Mouse (Mus musculus) heart, postnatal 0 days (tissue): ENCODE results near the gene Wnt7a. TPM values are rescaled to one million over a fixed set of nuclear protein-coding genes. Genes with fewer than 3 reads are reported as not detected.
A peak's percentile ranks its signal among the peaks of the same experiment; 100 is the strongest.

Experiments used
- ATAC-seq: fragments of 200-750 bp; cut with Nextera tagmentation; 2 replicates; pipeline ENCODE4 v1.8.0; 2017; ENCODE audit warnings: low read depth, moderate number of reproducible peaks, moderate library complexity; ENCODE audit not compliant: insufficient read depth
- DNase-seq: peaks from one replicate; pipeline ENCODE4 v3.0.0-alpha.2; 2016; ENCODE audit warnings: low spot score
- H3K27ac ChIP-seq: fragments of 300-500 bp; sonication (generic); 2 replicates; pipeline ENCODE4 v1.5.1; 2014; ENCODE audit warnings: low read depth, mild to moderate bottlenecking
- H3K27me3 ChIP-seq: fragments of 300-500 bp; sonication (generic); 2 replicates; pipeline ENCODE4 v1.6.1; 2014; ENCODE audit warnings: low read length, mixed read lengths; ENCODE audit not compliant: control insufficient read depth, insufficient read depth
- H3K36me3 ChIP-seq: fragments of 300-500 bp; sonication (generic); replicated peaks from 2 replicates; pipeline ENCODE4 v1.6.1; 2014; ENCODE audit warnings: low read length, mixed read lengths; ENCODE audit not compliant: control insufficient read depth, insufficient read depth
- H3K4me1 ChIP-seq: fragments of 300-500 bp; sonication (generic); 2 replicates; pipeline ENCODE4 v1.6.1; 2014; ENCODE audit warnings: antibody characterized with exemption; ENCODE audit not compliant: control insufficient read depth, insufficient read depth
- H3K4me2 ChIP-seq: fragments of 300-500 bp; sonication (generic); 2 replicates; pipeline ENCODE4 v1.6.1; 2014; ENCODE audit warnings: low read depth, mild to moderate bottlenecking, low read length, moderate library complexity
- H3K4me3 ChIP-seq: fragments of 300-500 bp; sonication (generic); 2 replicates; pipeline ENCODE4 v1.5.1; 2014; ENCODE audit warnings: low read depth, low read length
- H3K9ac ChIP-seq: fragments of 300-500 bp; sonication (generic); replicated peaks from 2 replicates; pipeline ENCODE4 v1.6.1; 2014; ENCODE audit warnings: low read depth, low read length, mixed read lengths
- H3K9me3 ChIP-seq: fragments of 300-500 bp; sonication (generic); replicated peaks from 2 replicates; pipeline ENCODE4 v1.6.1; 2016; ENCODE audit warnings: low read length; ENCODE audit not compliant: control insufficient read depth
- CTCF ChIP-seq: IDR thresholded peaks from 2 replicates; pipeline ENCODE4 v1.5.1; 2016; ENCODE audit warnings: antibody characterized with exemption, control low read depth, low read depth
- EP300 ChIP-seq: IDR thresholded peaks from 2 replicates; pipeline ENCODE4 v1.6.1; 2016; ENCODE audit warnings: antibody characterized with exemption, low read depth
- WGBS: fragments of 180-500 bp; shearing (Covaris S2); extraction: QIAGEN DNeasy Blood & Tissue Kit; methylation state at CpG from one replicate; pipeline ENCODE4 v1.1.7; 2014; 5-methylcytosine and 5-hydroxymethylcytosine counted together
- polyA plus RNA-seq: library from polyadenylated mRNA; unstranded; fragments of >200 nt; fragmentation: Nextera tagmentation; extraction: Ambion mirVana; gene quantifications from 2 replicates; pipeline ENCODE4 v1.2.1, GENCODE M21; 2015
- total RNA-seq: library from RNA; depleted of rRNA; stranded (reverse); fragments of >200 nt; gene quantifications from 2 replicates; pipeline ENCODE4 v1.2.3, GENCODE M21; 2014; ENCODE audit warnings: low replicate concordance

Wnt7a gene
- total and polyA plus RNA-seq, 2 experiments from 2014 or later, result not detected

DNA sequence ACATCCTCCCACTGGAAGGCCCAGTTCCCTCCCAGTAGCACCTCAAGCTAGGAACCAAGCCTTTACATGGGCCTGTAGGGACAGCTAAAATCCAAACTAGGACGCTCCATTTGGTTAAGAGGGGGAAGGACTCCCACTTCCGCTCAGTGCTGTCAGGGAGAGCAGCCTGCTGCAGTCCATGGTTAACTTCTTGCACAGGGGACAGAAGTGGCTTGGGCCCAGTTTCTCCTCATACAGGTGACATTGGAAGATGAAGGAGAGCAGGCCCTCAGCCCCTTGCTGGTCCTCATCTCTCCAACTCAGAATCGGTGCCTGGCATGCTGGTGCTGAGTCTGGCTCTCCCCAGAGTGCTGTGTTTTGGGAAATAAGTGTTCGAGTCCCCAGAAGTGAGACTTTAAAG lies 5.0 kb upstream of the Wnt7a start:
- H3K4me2 ChIP-seq, result no peak overlapping the region
- no peak for TF ChIP-seq EP300
- TF ChIP-seq CTCF, result no peak
- no peak overlapping the region for H3K9ac ChIP-seq
- H3K9me3 ChIP-seq, result no peaks in the 10 kb centered on the region
- H3K27me3 ChIP-seq, result peaks cover 66% of the 10 kb centered on the region
- H3K27ac ChIP-seq, result no peak overlapping the region
- no peaks in the 10 kb centered on the region for H3K36me3 ChIP-seq
- ATAC-seq (no peak), DNase-seq (no peak)
- no peaks in the 10 kb centered on the region; the same call in 1 of the 2 replicates for H3K4me1 ChIP-seq
- 58% methylated on average over 4 of the region's 4 CpGs for WGBS
- H3K4me3 ChIP-seq, result no peak overlapping the region

GRCm38 (mm10) chr6:91414890-91415289 lies 3.7 kb upstream of the Wnt7a start:
- TF ChIP-seq EP300 (no peak), CTCF (peak; percentile 66)
- Histone ChIP-seq H3K9ac (no peak overlapping the region), H3K27me3 (peaks cover 76% of the 10 kb centered on the region), H3K36me3 (no peaks in the 10 kb centered on the region), H3K9me3 (no peaks in the 10 kb centered on the region), H3K27ac (no peak overlapping the region), H3K4me2 (no peak overlapping the region), H3K4me1 (peaks cover under 1% of the 10 kb centered on the region; the same call in 1 of the 2 replicates), H3K4me3 (no peak overlapping the region)
- 0% methylated on average over 4 of the region's 4 CpGs for WGBS
- DNase-seq, result peak; percentile 46
- ATAC-seq, result no peak

- peaks cover 5% of the 10 kb centered on the region; the same call in 1 of the 2 replicates for H3K4me1 ChIP-seq
Observed at GRCm38 (mm10) chr6:91411369-91411981, 312 bp upstream of the Wnt7a start.

GRCm38 (mm10) chr6:91410168-91410780 lies 889 bp downstream of the Wnt7a start:
- Histone ChIP-seq H3K4me2 (no peak overlapping the region), H3K27me3 (peaks cover 89% of the 10 kb centered on the region), H3K9me3 (no peaks in the 10 kb centered on the region), H3K9ac (no peak overlapping the region), H3K27ac (no peak overlapping the region), H3K36me3 (no peaks in the 10 kb centered on the region), H3K4me1 (peaks cover 5% of the 10 kb centered on the region; the same call in 1 of the 2 replicates), H3K4me3 (0 out of 2 replicates have a peak overlapping the region, but pooled peaks have one; percentile 53)
- no peak for ATAC-seq
- DNase-seq, result no peak
- WGBS, result 2% methylated on average over 26 of the region's 26 CpGs
- TF ChIP-seq EP300 (no peak), CTCF (no peak)

More at GRCm38 (mm10) chr6:91411369-91411981, 312 bp upstream of the Wnt7a start:
- WGBS, result under 1% methylated on average over 30 of the region's 47 CpGs
- TF ChIP-seq CTCF, result peak; percentile 87
- TF ChIP-seq EP300, result no peak
- no peak overlapping the region for H3K9ac ChIP-seq
- no peak overlapping the region for H3K27ac ChIP-seq
- no peaks in the 10 kb centered on the region for H3K9me3 ChIP-seq
- peak overlapping the region; percentile 53 for H3K4me3 ChIP-seq
- H3K4me2 ChIP-seq, result peak overlapping the region; percentile 75
- H3K36me3 ChIP-seq, result no peaks in the 10 kb centered on the region
- peak; percentile 39 for DNase-seq
- H3K27me3 ChIP-seq, result peaks cover 93% of the 10 kb centered on the region
- ATAC-seq, result 0 out of 2 replicates have a peak, but pooled peaks have one; percentile 30

DNA sequence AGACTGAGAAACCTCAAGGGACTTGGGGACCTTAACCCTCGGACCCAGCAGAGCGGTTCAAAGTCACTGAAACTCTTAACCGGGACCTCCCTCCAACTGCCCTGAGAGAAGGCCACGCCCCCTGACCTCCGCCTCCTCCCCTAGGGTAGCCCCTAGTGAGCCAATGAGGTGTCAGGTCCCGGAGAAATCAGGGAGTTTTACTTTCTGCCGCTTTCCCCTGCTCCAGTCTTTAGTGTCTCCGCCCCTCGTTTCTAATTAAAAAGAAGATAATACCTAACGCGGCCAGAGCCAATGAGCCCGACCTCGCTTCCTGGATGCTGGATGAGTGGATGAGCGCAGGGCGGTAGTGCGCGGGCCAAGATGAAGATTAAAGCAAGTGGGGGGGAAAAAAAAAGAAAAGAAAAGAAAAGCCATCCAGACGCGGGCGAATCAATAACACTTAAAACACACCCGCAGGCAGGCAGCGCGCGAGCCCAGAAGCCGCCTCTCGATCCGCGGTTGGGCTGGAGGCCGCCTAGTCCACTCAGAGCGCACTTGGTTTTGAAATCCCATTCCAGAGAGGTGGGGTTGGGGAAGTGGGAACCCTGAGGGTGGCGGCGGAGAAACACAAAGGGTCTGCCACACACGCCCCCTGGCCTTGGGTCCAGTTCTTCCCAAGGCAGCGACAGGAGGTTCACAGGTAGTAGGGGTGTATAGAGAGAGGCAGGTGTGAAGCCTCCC lies 1.6 kb downstream of the Wnt7a start:
- no peak for ATAC-seq
- TF ChIP-seq CTCF, result no peak
- TF ChIP-seq EP300, result no peak
- 1% methylated on average over 34 of the region's 34 CpGs for WGBS

More for the DNA sequence above, 1.6 kb downstream of the Wnt7a start:
- H3K9me3 ChIP-seq, result no peaks in the 10 kb centered on the region
- H3K9ac ChIP-seq, result no peak overlapping the region
- H3K4me3 ChIP-seq, result peak overlapping the region; percentile 19
- peaks cover 85% of the 10 kb centered on the region for H3K27me3 ChIP-seq
- H3K4me2 ChIP-seq, result peak overlapping the region; percentile 13; the same call in 1 of the 2 replicates
- no peaks in the 10 kb centered on the region for H3K36me3 ChIP-seq
- H3K27ac ChIP-seq, result no peak overlapping the region
- H3K4me1 ChIP-seq, result peaks cover 5% of the 10 kb centered on the region; the same call in 1 of the 2 replicates
- no peak for DNase-seq
